Mouse (Mus musculus): ENCODE measurements around the gene Arap1.

GRCm38 (mm10) chr7:101356868-101357267 is 9.0 kb downstream of the Arap1 start:
- TF ChIP-seq POLR2A (IDR thresholded peaks at IDR 0.05; ENCODE audit: low read depth, low read length), result no peak
- TF ChIP-seq CTCF (IDR thresholded peaks at IDR 0.05; ENCODE audit: extremely low read depth, insufficient read depth, insufficient read length, insufficient replicate concordance), result no peak
